Mouse (Mus musculus) brain, embryonic 14.5 days (tissue): ENCODE data around the gene Kif22. TPM values are rescaled to one million over a fixed set of nuclear protein-coding genes. Genes with fewer than 3 reads are reported as not detected.
A peak's percentile ranks its signal among the peaks of the same experiment; 100 is the strongest.

Source experiments
- DNase-seq: peaks from one replicate; pipeline ENCODE4 v3.0.0-alpha.2; 2011; ENCODE audit warnings: low read depth
- CTCF ChIP-seq: fragments of 200-500 bp; IDR thresholded peaks from 2 replicates; pipeline ENCODE4 v1.5.1; 2012; ENCODE audit warnings: inconsistent platforms, mild to moderate bottlenecking, moderate library complexity, borderline replicate concordance; ENCODE audit not compliant: insufficient read depth, insufficient read length; ENCODE audit errors: extremely low read depth
- POLR2A ChIP-seq: fragments of 200-500 bp; IDR thresholded peaks from 2 replicates; pipeline ENCODE4 v1.6.1; 2012; ENCODE audit warnings: mild to moderate bottlenecking, inconsistent platforms, borderline replicate concordance; ENCODE audit not compliant: poor library complexity, insufficient read depth, insufficient read length, severe bottlenecking; ENCODE audit errors: extremely low read depth
- polyA plus RNA-seq: library from polyadenylated mRNA; depleted of rRNA; stranded (reverse); fragments of >200 nt; gene quantifications from 2 replicates; pipeline ENCODE4 v1.2.3, GENCODE M21; 2012

Kif22 gene
- polyA plus RNA-seq, 1 experiment: 25.5 TPM

- no peak for DNase-seq
- TF ChIP-seq POLR2A (no peak), CTCF (no peak)
Measured at GRCm38 (mm10) chr7:127020491-127020890, 21.8 kb downstream of the Kif22 start.

- DNase-seq: no peak
- TF ChIP-seq CTCF (no peak), POLR2A (no peak)
Measured at GRCm38 (mm10) chr7:127020031-127020430, 22.2 kb downstream of the Kif22 start.

DNA sequence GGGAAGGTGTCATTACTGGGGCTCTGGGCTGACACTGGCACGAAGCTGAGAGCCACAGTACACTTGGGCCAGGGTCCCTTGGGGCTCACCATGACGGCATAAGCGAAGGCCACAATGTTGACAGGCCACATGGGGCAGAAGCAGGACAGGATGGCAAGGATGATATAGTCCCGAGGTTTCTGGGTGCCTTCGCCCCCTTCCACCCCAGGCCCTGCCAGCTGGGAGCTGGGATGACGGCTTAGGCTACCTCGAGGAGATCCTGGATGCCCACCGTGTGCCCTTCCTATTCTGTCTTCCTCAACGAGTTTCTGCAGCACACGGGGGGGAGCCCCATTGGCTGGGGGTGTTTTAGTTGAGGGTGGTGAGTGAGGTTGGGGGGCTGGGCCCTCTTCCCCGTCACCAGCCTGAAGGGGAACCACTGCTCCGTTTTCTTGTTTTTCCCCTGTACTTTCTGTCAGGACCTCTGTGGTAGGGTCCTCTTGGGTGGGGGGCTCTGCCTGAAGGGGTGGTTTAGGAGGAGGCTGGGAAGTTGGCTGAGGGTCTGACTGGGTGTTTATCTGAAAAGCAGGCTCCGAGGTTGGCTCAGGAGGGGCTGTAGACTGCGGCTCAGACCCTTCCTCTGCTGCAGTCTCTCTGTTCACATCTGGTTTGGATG lies 22.8 kb downstream of the Kif22 start:
- no peak for DNase-seq
- no peak for TF ChIP-seq CTCF
- no peak for TF ChIP-seq POLR2A

- TF ChIP-seq CTCF (no peak), POLR2A (no peak)
- no peak for DNase-seq
Measured at GRCm38 (mm10) chr7:127018416-127019305, 23.6 kb downstream of the Kif22 start.

- no peak for TF ChIP-seq POLR2A
- no peak for TF ChIP-seq CTCF
- DNase-seq: no peak
Measured at GRCm38 (mm10) chr7:127017950-127018345, 24.3 kb downstream of the Kif22 start.

DNA sequence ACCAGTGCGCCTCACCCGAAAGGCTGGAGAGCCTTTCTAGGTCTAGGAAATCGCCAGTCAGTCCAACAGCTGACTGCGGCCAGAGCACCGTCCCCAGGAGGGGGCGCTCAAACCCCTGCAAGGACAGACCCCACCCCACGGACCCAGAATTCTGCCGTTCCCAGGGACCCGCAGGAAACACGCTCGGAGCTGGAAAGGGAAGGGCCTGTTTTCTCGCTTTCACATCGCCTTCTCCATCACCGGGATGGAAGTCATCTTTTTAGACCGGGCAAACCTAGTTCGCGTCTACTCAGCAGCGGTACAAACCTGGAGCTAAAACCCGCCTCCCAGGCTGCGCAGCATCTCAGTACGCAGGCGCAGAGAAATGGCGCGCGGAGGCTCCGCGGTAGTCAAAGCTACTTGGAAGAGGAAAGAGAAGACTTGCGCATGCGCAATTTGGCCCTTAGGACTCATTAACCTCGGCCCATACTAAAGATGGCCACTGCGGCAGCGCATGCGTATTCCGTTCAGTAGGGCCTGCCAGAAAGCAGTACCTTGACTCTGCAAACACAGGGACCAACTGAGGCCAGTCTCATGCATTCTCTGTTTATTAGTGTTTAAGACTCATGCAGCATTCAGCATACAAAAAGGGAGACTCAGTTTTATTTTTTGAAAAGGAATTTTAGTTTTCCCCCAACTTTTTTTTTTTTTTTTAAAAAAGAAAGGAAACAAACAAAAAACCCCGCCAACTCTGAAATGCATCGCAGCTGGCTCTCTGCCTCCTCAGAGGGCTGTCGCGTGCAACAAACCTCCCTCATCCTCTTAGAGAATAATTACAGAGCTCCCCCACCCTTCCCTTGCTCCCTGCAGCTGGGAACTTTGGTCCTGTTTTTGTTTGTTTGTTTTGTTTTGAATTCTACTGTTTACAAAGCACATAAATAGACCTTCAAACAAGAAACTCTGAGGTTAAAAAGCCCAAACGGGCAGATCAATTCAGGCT lies 25.0 kb downstream of the Kif22 start, which contains the start of gene Pagr1a:
Pagr1a (minus strand) TSS at position 382 of the 979 bp plus-strand sequence.
- TF ChIP-seq CTCF (peak; percentile 85), POLR2A (no peak; the same call in 1 of the 2 replicates)
- peak; percentile 100 for DNase-seq

DNA sequence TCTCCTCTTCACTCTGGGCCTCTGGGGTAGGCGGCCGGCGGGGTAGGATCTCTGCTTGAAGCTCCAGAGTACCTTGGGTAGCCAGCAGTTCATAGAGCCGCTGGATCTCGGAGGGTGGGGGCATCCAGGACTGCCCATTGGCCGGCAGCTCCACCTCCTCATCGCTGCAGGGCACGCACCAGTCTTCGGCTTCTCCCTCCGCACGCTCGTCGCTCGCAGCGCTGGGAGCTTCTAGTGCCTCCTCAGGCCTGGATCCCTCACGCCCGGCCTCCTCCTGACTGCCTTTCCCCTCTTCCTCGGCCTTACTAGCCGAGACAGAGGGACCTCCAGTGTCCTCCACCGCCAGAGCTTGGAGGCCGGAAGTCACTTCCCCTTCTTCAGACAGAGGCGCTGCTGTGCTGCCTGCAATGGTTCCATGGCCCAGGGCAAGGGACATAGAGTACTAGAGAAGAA lies 25.8 kb downstream of the Kif22 start:
- TF ChIP-seq POLR2A: no peak; the same call in 1 of the 2 replicates
- TF ChIP-seq CTCF: no peak
- no peak for DNase-seq

GRCm38 (mm10) chr7:127016481-127016485 lies 26.0 kb downstream of the Kif22 start, which contains the start of gene Pagr1b:
TSS of gene Pagr1b (minus strand) at chr7:127016484.
- DNase-seq: no peak
- TF ChIP-seq CTCF: no peak
- no peak for TF ChIP-seq POLR2A

GRCm38 (mm10) chr7:127016081-127016480 lies 26.2 kb downstream of the Kif22 start:
- TF ChIP-seq CTCF: no peak
- TF ChIP-seq POLR2A: no peak
- peak; percentile 57 for DNase-seq

DNA sequence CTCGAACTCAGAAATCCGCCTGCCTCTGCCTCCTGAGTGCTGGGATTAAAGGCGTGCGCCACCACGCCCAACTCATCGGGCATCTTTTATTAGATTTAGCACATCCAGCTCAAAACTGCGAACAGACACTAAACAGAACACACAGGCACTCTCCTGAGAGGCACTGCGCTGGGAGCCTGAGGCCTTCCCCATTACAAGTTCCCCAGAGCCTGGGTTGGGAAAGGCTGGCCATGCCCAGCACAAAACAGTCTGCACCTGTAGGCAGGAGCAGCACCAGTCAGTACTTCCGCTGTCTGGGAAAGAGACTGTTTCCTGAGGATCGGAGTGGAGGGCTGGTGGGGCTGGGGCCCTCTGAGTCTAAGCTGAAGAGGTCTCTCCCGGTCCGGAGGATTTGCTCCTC lies 27.3 kb downstream of the Kif22 start:
- no peak for TF ChIP-seq CTCF
- no peak for TF ChIP-seq POLR2A
- no peak for DNase-seq

GRCm38 (mm10) chr7:127014320-127014719 lies 28.0 kb downstream of the Kif22 start, which contains the start of gene Mvp:
TSS of gene Mvp (minus strand) at chr7:127014621.
- DNase-seq: no peak
- TF ChIP-seq POLR2A (no peak), CTCF (no peak)
